Mouse (Mus musculus): ENCODE results near the gene Neurl1a. TPM values are rescaled to one million over a fixed set of nuclear protein-coding genes. Genes with fewer than 3 reads are reported as not detected.

Gene Neurl1a
- total and polyA plus RNA-seq, 2 experiments: 0.28 TPM

DNA sequence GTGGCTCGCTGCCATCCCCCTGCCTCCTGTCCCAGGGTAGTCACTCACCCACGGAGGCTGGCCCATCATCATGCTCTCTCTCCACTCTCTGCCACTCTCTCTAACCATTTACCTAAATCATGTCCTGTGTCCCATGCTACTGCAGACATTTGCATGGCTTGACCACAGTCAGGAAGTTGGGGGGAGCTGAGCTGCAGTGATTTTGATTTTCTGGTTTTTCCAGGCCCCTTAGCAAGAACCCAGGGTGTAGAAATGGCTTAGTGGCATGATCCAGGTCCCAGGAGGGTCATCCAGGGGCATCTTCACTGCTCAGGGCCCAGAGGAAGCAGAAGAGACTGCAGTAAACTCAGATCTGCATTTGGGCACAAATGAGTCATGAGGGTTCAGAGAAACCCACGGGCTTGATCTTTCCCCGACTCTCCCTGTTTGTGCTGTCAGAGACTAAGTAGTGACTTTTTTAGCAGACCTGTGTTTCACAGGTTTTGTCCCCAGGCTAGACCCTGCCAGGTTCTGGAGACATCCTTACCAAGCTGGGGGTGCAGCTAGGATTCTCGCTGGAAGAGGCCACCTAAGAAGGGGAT is 30.3 kb upstream of the Neurl1a start:
- Histone ChIP-seq H3K27ac (replicated peaks; ENCODE audit: insufficient read depth, low read depth, low read length) (no peak overlapping the region), H3K27me3 (ENCODE audit: control insufficient read depth, insufficient read depth, low read length) (no peaks in the 10 kb centered on the region), H3K79me2 (ENCODE audit: control insufficient read depth, insufficient read depth, low read length) (no peaks in the 10 kb centered on the region), H3K4me1 (ENCODE audit: control insufficient read depth, insufficient read depth, low read length) (peaks cover 6% of the 10 kb centered on the region), H3K36me3 (ENCODE audit: control insufficient read depth, insufficient read depth, low read length) (no peaks in the 10 kb centered on the region), H3K4me3 (ENCODE audit: insufficient read depth, low read depth, low read length) (no peak overlapping the region), H3K9ac (ENCODE audit: low read depth, low read length) (no peak overlapping the region)
- TF ChIP-seq POLR2A (IDR thresholded peaks at IDR 0.05; ENCODE audit: extremely low read depth, insufficient read depth, low read length) (no peak), CTCF (IDR thresholded peaks at IDR 0.05; ENCODE audit: low read depth, low read length) (no peak)
- 77% methylated on average over 5 of the region's 5 CpGs for WGBS
- no peak for DNase-seq (ENCODE audit: extremely low read depth, low read depth, low spot score)

GRCm38 (mm10) chr19:47149854-47150253 is 28.8 kb upstream of the Neurl1a start:
- H3K79me2 ChIP-seq (ENCODE audit: control insufficient read depth, insufficient read depth, low read length): no peaks in the 10 kb centered on the region
- TF ChIP-seq POLR2A (IDR thresholded peaks at IDR 0.05; ENCODE audit: extremely low read depth, insufficient read depth, low read length): no peak
- no peak overlapping the region for H3K27ac ChIP-seq (replicated peaks; ENCODE audit: insufficient read depth, low read depth, low read length)
- peak; percentile 85 for DNase-seq (ENCODE audit: extremely low read depth, low read depth, low spot score)
- H3K9ac ChIP-seq (ENCODE audit: low read depth, low read length): no peak overlapping the region
- H3K36me3 ChIP-seq (ENCODE audit: control insufficient read depth, insufficient read depth, low read length): no peaks in the 10 kb centered on the region
- H3K4me1 ChIP-seq (ENCODE audit: control insufficient read depth, insufficient read depth, low read length): peaks cover 6% of the 10 kb centered on the region
- H3K27me3 ChIP-seq (ENCODE audit: control insufficient read depth, insufficient read depth, low read length): no peaks in the 10 kb centered on the region
- 13% methylated on average over 4 of the region's 4 CpGs for WGBS
- H3K4me3 ChIP-seq (ENCODE audit: insufficient read depth, low read depth, low read length): no peak overlapping the region

DNA sequence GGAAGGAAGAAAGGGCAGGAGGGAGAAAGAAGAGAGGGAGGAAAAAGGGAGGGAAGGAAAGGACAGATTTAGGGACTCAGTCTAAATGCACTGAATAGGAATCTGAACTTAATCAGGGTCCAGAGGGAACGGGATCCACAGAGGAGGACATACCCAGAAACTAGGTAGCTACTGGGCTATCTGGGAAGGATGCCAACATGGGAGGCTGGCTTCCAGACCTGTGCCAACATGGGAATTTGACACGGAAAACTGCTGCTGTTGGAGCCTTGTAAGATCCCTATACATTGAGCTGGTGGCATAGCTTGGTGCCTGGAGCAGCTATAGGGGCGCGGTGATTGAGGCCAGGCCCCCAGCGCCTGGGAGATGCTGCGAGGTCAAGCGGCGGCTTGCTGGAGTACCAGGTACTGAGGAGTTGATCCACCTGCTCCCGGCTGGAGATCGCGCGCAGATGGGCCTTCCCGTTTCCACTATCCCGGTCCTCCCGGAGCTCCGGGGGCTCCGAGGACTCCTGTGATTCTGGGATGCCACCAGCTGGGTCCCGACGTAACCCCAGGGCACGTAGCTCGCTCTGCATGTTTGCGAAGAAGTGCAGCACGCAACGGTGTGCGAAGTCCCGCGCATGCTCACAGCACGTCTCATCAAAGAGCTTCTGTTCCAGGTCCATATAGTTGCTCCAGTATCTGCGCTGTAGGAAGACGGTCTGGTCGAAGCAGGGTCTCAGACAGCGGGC is 27.1 kb upstream of the Neurl1a start:
- Histone ChIP-seq H3K27me3 (ENCODE audit: control insufficient read depth, insufficient read depth, low read length) (no peaks in the 10 kb centered on the region), H3K4me1 (ENCODE audit: control insufficient read depth, insufficient read depth, low read length) (peaks cover 6% of the 10 kb centered on the region), H3K4me3 (ENCODE audit: insufficient read depth, low read depth, low read length) (no peak overlapping the region), H3K36me3 (ENCODE audit: control insufficient read depth, insufficient read depth, low read length) (no peaks in the 10 kb centered on the region), H3K27ac (replicated peaks; ENCODE audit: insufficient read depth, low read depth, low read length) (no peak overlapping the region), H3K79me2 (ENCODE audit: control insufficient read depth, insufficient read depth, low read length) (no peaks in the 10 kb centered on the region), H3K9ac (ENCODE audit: low read depth, low read length) (no peak overlapping the region)
- TF ChIP-seq CTCF (IDR thresholded peaks at IDR 0.05; ENCODE audit: low read depth, low read length) (no peak), POLR2A (IDR thresholded peaks at IDR 0.05; ENCODE audit: extremely low read depth, insufficient read depth, low read length) (no peak)
- WGBS: 22% methylated on average over 32 of the region's 32 CpGs
- peak; percentile 47 for DNase-seq (ENCODE audit: extremely low read depth, low read depth, low spot score)

GRCm38 (mm10) chr19:47152062-47152369 is 26.6 kb upstream of the Neurl1a start:
- Histone ChIP-seq H3K9ac (ENCODE audit: low read depth, low read length) (no peak overlapping the region), H3K27me3 (ENCODE audit: control insufficient read depth, insufficient read depth, low read length) (no peaks in the 10 kb centered on the region)
- 76% methylated on average over 12 of the region's 12 CpGs for WGBS

GRCm38 (mm10) chr19:47153767-47154166 is 24.9 kb upstream of the Neurl1a start:
- peaks cover 6% of the 10 kb centered on the region for H3K4me1 ChIP-seq (ENCODE audit: control insufficient read depth, insufficient read depth, low read length)
- H3K27me3 ChIP-seq (ENCODE audit: control insufficient read depth, insufficient read depth, low read length): no peaks in the 10 kb centered on the region
- H3K79me2 ChIP-seq (ENCODE audit: control insufficient read depth, insufficient read depth, low read length): no peaks in the 10 kb centered on the region
- DNase-seq (ENCODE audit: extremely low read depth, low read depth, low spot score): no peak
- TF ChIP-seq POLR2A (IDR thresholded peaks at IDR 0.05; ENCODE audit: extremely low read depth, insufficient read depth, low read length) (no peak), CTCF (IDR thresholded peaks at IDR 0.05; ENCODE audit: low read depth, low read length) (no peak)
- no peaks in the 10 kb centered on the region for H3K36me3 ChIP-seq (ENCODE audit: control insufficient read depth, insufficient read depth, low read length)
- 91% methylated on average over 7 of the region's 7 CpGs for WGBS
- no peak overlapping the region for H3K4me3 ChIP-seq (ENCODE audit: insufficient read depth, low read depth, low read length)
- H3K9ac ChIP-seq (ENCODE audit: low read depth, low read length): no peak overlapping the region
- no peak overlapping the region for H3K27ac ChIP-seq (replicated peaks; ENCODE audit: insufficient read depth, low read depth, low read length)

More at GRCm38 (mm10) chr19:47152062-47152369, 26.6 kb upstream of the Neurl1a start:
- no peak overlapping the region for H3K27ac ChIP-seq (replicated peaks; ENCODE audit: insufficient read depth, low read depth, low read length)
- H3K4me3 ChIP-seq (ENCODE audit: insufficient read depth, low read depth, low read length): no peak overlapping the region
- no peak for DNase-seq (ENCODE audit: extremely low read depth, low read depth, low spot score)
- no peaks in the 10 kb centered on the region for H3K79me2 ChIP-seq (ENCODE audit: control insufficient read depth, insufficient read depth, low read length)
- peaks cover 6% of the 10 kb centered on the region for H3K4me1 ChIP-seq (ENCODE audit: control insufficient read depth, insufficient read depth, low read length)
- H3K36me3 ChIP-seq (ENCODE audit: control insufficient read depth, insufficient read depth, low read length): no peaks in the 10 kb centered on the region
- no peak for TF ChIP-seq CTCF (IDR thresholded peaks at IDR 0.05; ENCODE audit: low read depth, low read length)
- TF ChIP-seq POLR2A (IDR thresholded peaks at IDR 0.05; ENCODE audit: extremely low read depth, insufficient read depth, low read length): no peak

GRCm38 (mm10) chr19:47157664-47158063 is 21.0 kb upstream of the Neurl1a start, which contains the start of gene Calhm3:
Gene Calhm3 (minus strand): TSS chr19:47157764.
- Histone ChIP-seq H3K4me3 (ENCODE audit: insufficient read depth, low read depth, low read length) (no peak within 1 kb of the TSS), H3K9ac (ENCODE audit: low read depth, low read length) (no peak within 1 kb of the TSS), H3K27ac (replicated peaks; ENCODE audit: insufficient read depth, low read depth, low read length) (no peak within 1 kb of the TSS), H3K4me1 (ENCODE audit: control insufficient read depth, insufficient read depth, low read length) (no peaks in the 10 kb centered on the region), H3K79me2 (ENCODE audit: control insufficient read depth, insufficient read depth, low read length) (no peaks in the 10 kb centered on the region), H3K27me3 (ENCODE audit: control insufficient read depth, insufficient read depth, low read length) (no peaks in the 10 kb centered on the region), H3K36me3 (ENCODE audit: control insufficient read depth, insufficient read depth, low read length) (no peaks in the 10 kb centered on the region)
- WGBS: 86% methylated on average over 11 of the region's 11 CpGs
- TF ChIP-seq CTCF (IDR thresholded peaks at IDR 0.05; ENCODE audit: low read depth, low read length) (no peak), POLR2A (IDR thresholded peaks at IDR 0.05; ENCODE audit: extremely low read depth, insufficient read depth, low read length) (no peak)
- no peak for DNase-seq (ENCODE audit: extremely low read depth, low read depth, low spot score)

Measured in liver, adult 2 months (tissue).